Mouse (Mus musculus) liver, embryonic 13.5 days (tissue): Measurements from ENCODE around the gene Rfc4. TPM values are rescaled to one million over a fixed set of nuclear protein-coding genes. Genes with fewer than 3 reads are reported as not detected.
"Not testable (repeated sequence)": the region's sequence is repeated elsewhere in the genome, so short reads cannot be mapped to it uniquely, and the experiment has no call there.

ENCODE experiments used
- ATAC-seq: fragments of 200-750 bp; cut with Nextera tagmentation; 2 replicates; pipeline ENCODE4 v1.8.0; 2017; ENCODE audit warnings: low read depth, mild to moderate bottlenecking, moderate number of reproducible peaks, moderate library complexity
- DNase-seq: peaks from one replicate; pipeline ENCODE4 v3.0.0; 2022
- H3K27ac ChIP-seq: fragments of 300-500 bp; sonication (generic); 2 replicates; pipeline ENCODE4 v1.5.1; 2015; ENCODE audit warnings: moderate library complexity, mild to moderate bottlenecking, inconsistent platforms
- H3K27me3 ChIP-seq: fragments of 300-500 bp; sonication (generic); 2 replicates; pipeline ENCODE4 v1.6.1; 2015; ENCODE audit warnings: mild to moderate bottlenecking, inconsistent platforms
- H3K36me3 ChIP-seq: fragments of 300-500 bp; sonication (generic); 2 replicates; pipeline ENCODE4 v1.6.1; 2015; ENCODE audit warnings: mild to moderate bottlenecking, inconsistent platforms
- H3K4me1 ChIP-seq: fragments of 300-500 bp; sonication (generic); replicated peaks from 2 replicates; pipeline ENCODE4 v1.6.1; 2015; ENCODE audit warnings: inconsistent platforms
- H3K4me2 ChIP-seq: fragments of 300-500 bp; sonication (generic); 2 replicates; pipeline ENCODE4 v1.6.1; 2015; ENCODE audit warnings: inconsistent platforms, mild to moderate bottlenecking, moderate library complexity
- H3K4me3 ChIP-seq: fragments of 300-500 bp; sonication (generic); replicated peaks from 2 replicates; pipeline ENCODE4 v1.5.1; 2015; ENCODE audit warnings: mild to moderate bottlenecking, inconsistent platforms
- H3K9ac ChIP-seq: fragments of 300-500 bp; sonication (generic); 2 replicates; pipeline ENCODE4 v1.6.1; 2015; ENCODE audit warnings: mild to moderate bottlenecking, inconsistent platforms
- H3K9me3 ChIP-seq: fragments of 300-500 bp; sonication (generic); replicated peaks from 2 replicates; pipeline ENCODE4 v1.6.1; 2016; ENCODE audit warnings: inconsistent platforms
- whole genome bisulfite sequencing: fragments of 180-500 bp; shearing (Covaris S2); methylation state at CpG from one replicate; pipeline ENCODE4 v1.1.7; 2015; ENCODE audit not compliant: insufficient replicate concordance; 5-methylcytosine and 5-hydroxymethylcytosine counted together
- microRNA-seq: library from miRNA; unstranded; fragments of <30 nt; microRNA quantifications from one replicate; pipeline ENCODE4, GENCODE M21; 2016
- polyA plus RNA-seq: library from polyadenylated mRNA; unstranded; fragments of >200 nt; fragmentation: Nextera tagmentation; extraction: Ambion mirVana; gene quantifications from 2 replicates; pipeline ENCODE4 v1.2.1, GENCODE M21; 2015

The Rfc4 gene
- polyA plus RNA-seq, 1 experiment from 2014 or later, result 199 TPM

- not testable (repeated sequence) for H3K4me3 ChIP-seq
- WGBS, result 54% methylated on average over 8 of the region's 8 CpGs
These were observed 40.4 kb downstream of the Rfc4 start for GRCm38 (mm10) chr16:23087159-23087558.

GRCm38 (mm10) chr16:23077516-23077915 is 50.0 kb downstream of the Rfc4 start:
- H3K27me3 ChIP-seq, DNase-seq, H3K4me1 ChIP-seq, H3K9ac ChIP-seq, H3K36me3 ChIP-seq, H3K4me3 ChIP-seq, H3K9me3 ChIP-seq, ATAC-seq, H3K27ac ChIP-seq, H3K4me2 ChIP-seq: not testable (repeated sequence)
- WGBS, result 65% methylated on average over 6 of the region's 6 CpGs

More at GRCm38 (mm10) chr16:23087159-23087558, 40.4 kb downstream of the Rfc4 start:
- H3K9ac ChIP-seq, H3K4me1 ChIP-seq, ATAC-seq, H3K27me3 ChIP-seq, DNase-seq, H3K4me2 ChIP-seq, H3K9me3 ChIP-seq, H3K36me3 ChIP-seq, H3K27ac ChIP-seq: not testable (repeated sequence)

Small RNAs within 50 kb of the gene (microRNA-seq; reads per million reads assigned to microRNA genes)
- gene Gm49346, result not detected

Other genes with a start within 250 kb of the Rfc4 start
- gene Ahsg, start 236.5 kb downstream of the Rfc4 start, polyA plus RNA-seq, result 513 TPM in 2 replicates
- 0.80 and 0.86 TPM in 2 replicates for gene Fetub, start 209.4 kb downstream of the Rfc4 start, polyA plus RNA-seq
- gene Hrg, start 176.7 kb downstream of the Rfc4 start, polyA plus RNA-seq, result 0.32 and 0.43 TPM in 2 replicates
- gene Kng2, start 98.3 kb downstream of the Rfc4 start, polyA plus RNA-seq, result 6.6 and 7.0 TPM in 2 replicates
- gene Kng1, start 69.9 kb downstream of the Rfc4 start, polyA plus RNA-seq, result 274 and 287 TPM in 2 replicates
- 75.2 and 94.5 TPM in 2 replicates for gene Eif4a2, start 20.3 kb downstream of the Rfc4 start, polyA plus RNA-seq
- gene Adipoq, start 18.8 kb upstream of the Rfc4 start, polyA plus RNA-seq, result not detected in 2 replicates
- gene St6gal1, start 97.0 kb upstream of the Rfc4 start, polyA plus RNA-seq, result 7.5 and 10.1 TPM in 2 replicates